ENCODE assay signal across 24 mouse cellular contexts in genomic region chr6:37795001-37795400, GRCm38 (mm10).
DNase-seq lines count a peak whose midpoint lies in the region; ATAC-seq and TF ChIP-seq lines count a peak whose summit lies in the region.
"Had no signal": no experiment of that assay in that cellular context is flagged by ENCODE, and none has a peak within 500 bp of the region (broad histone marks: within the 10 kb centered on the region; RNA-seq: fewer than 3 reads in every experiment).

No protein-coding gene starts in this region.

- no peak for TF ChIP-seq POLR2A in kidney, adult 2 months (IDR thresholded peaks at IDR 0.05; ENCODE audit: low read depth, low read length)
- TF ChIP-seq POLR2A in brain, embryonic 14.5 days (IDR thresholded peaks at IDR 0.05; ENCODE audit: borderline replicate concordance, extremely low read depth, insufficient read depth, insufficient read length, poor library complexity, severe bottlenecking), result no peak

- H3K27ac ChIP-seq in forebrain, embryonic 14.5 days (ENCODE audit: low read depth, low read length), result no peak overlapping the region
- H3K27ac ChIP-seq in forebrain, embryonic 11.5 days (ENCODE audit: low read depth, low read length), result no peak overlapping the region
- peak overlapping the region; percentile 63; the same call in 1 of the 2 replicates for H3K27ac ChIP-seq in kidney, embryonic 16.5 days (ENCODE audit: low read length)
- H3K27ac ChIP-seq in kidney, adult 2 months (ENCODE audit: insufficient read depth, low read depth, low read length), result no peak overlapping the region
- H3K27ac ChIP-seq: embryonic facial prominence, embryonic 15.5 days; forebrain, embryonic 10.5 days; heart, adult 2 months; heart, embryonic 15.5 days; hindbrain, embryonic 15.5 days had no signal

- no peak overlapping the region for H3K4me3 ChIP-seq in forebrain, embryonic 14.5 days (ENCODE audit: low read depth, low read length)
- H3K4me3 ChIP-seq in forebrain, embryonic 11.5 days (ENCODE audit: low read depth, low read length), result no peak overlapping the region
- no peak overlapping the region for H3K4me3 ChIP-seq in kidney, embryonic 16.5 days (ENCODE audit: low read length)
- no peak overlapping the region for H3K4me3 ChIP-seq in kidney, adult 2 months (ENCODE audit: insufficient read depth, low read depth, low read length)
- H3K4me3 ChIP-seq: embryonic facial prominence, embryonic 15.5 days; erythroblast, embryonic 14.5 days; forebrain, embryonic 10.5 days; heart, adult 2 months; heart, embryonic 15.5 days; hindbrain, embryonic 15.5 days had no signal

- TF ChIP-seq CTCF in kidney, adult 2 months (conservative IDR thresholded peaks at IDR 0.05; ENCODE audit: insufficient read depth, insufficient read length, low read depth, low read length), result no peak
- no peak for TF ChIP-seq CTCF in brain, embryonic 14.5 days (IDR thresholded peaks at IDR 0.05; ENCODE audit: borderline replicate concordance, extremely low read depth, insufficient read depth, insufficient read length)

- H3K4me2 ChIP-seq in forebrain, embryonic 14.5 days (ENCODE audit: low read length), result no peak overlapping the region
- no peak overlapping the region for H3K4me2 ChIP-seq in forebrain, embryonic 11.5 days (ENCODE audit: low read depth, low read length, severe bottlenecking)
- no peak overlapping the region for H3K4me2 ChIP-seq in kidney, embryonic 16.5 days (replicated peaks; ENCODE audit: low read depth, low read length)
- H3K4me2 ChIP-seq: embryonic facial prominence, embryonic 15.5 days; heart, embryonic 11.5 days; heart, embryonic 15.5 days; hindbrain, embryonic 15.5 days had no signal

- H3K27me3 ChIP-seq in forebrain, embryonic 14.5 days (replicated peaks; ENCODE audit: control insufficient read depth, insufficient read depth, low read length), result no peaks in the 10 kb centered on the region
- no peaks in the 10 kb centered on the region for H3K27me3 ChIP-seq in forebrain, embryonic 11.5 days (ENCODE audit: control insufficient read depth, insufficient read depth, low read length)
- H3K27me3 ChIP-seq in kidney, embryonic 16.5 days (ENCODE audit: insufficient read depth, low read length), result no peaks in the 10 kb centered on the region
- H3K27me3 ChIP-seq in kidney, adult 2 months (replicated peaks; ENCODE audit: control insufficient read depth, insufficient read depth, low read length), result no peaks in the 10 kb centered on the region
- H3K27me3 ChIP-seq: embryonic facial prominence, embryonic 15.5 days; heart, embryonic 15.5 days; hindbrain, embryonic 15.5 days had no signal

- H3K36me3 ChIP-seq in forebrain, embryonic 14.5 days (ENCODE audit: control insufficient read depth, insufficient read depth, low read length), result no peaks in the 10 kb centered on the region
- H3K36me3 ChIP-seq in forebrain, embryonic 11.5 days (ENCODE audit: control insufficient read depth, insufficient read depth, low read length), result no peaks in the 10 kb centered on the region
- no peaks in the 10 kb centered on the region for H3K36me3 ChIP-seq in kidney, embryonic 16.5 days (ENCODE audit: insufficient read depth, low read length)
- H3K36me3 ChIP-seq in kidney, adult 2 months (ENCODE audit: control insufficient read depth, insufficient read depth, low read length), result no peaks in the 10 kb centered on the region
- H3K36me3 ChIP-seq: embryonic facial prominence, embryonic 15.5 days; forebrain, embryonic 10.5 days; G1E; heart, embryonic 15.5 days; hindbrain, embryonic 15.5 days had no signal

- no peak for ATAC-seq in forebrain, embryonic 14.5 days
- no peak for ATAC-seq in forebrain, embryonic 11.5 days (replicated peaks; ENCODE audit: low FRiP score)
- no peak for ATAC-seq in kidney, embryonic 16.5 days (ENCODE audit: low FRiP score, low TSS enrichment)
- ATAC-seq in megakaryocyte progenitor cell, adult 5-6 weeks (replicated peaks; ENCODE audit: poor library complexity), result no peak
- no peak for ATAC-seq in megakaryocyte, adult 5-6 weeks (ENCODE audit: poor library complexity, severe bottlenecking)
- ATAC-seq: activated CD4-positive, CD25-positive, alpha-beta regulatory T cell, adult 4 months; CD4-positive, CD25-positive, alpha-beta regulatory T cell, adult 4 months; forebrain, embryonic 16.5 days had no signal

- no peaks in the 10 kb centered on the region for H3K9me3 ChIP-seq in forebrain, embryonic 14.5 days (replicated peaks; ENCODE audit: control insufficient read depth, low read length)
- no peaks in the 10 kb centered on the region; the same call in 1 of the 2 replicates for H3K9me3 ChIP-seq in forebrain, embryonic 11.5 days (ENCODE audit: control insufficient read depth, low read length)
- peaks cover 20% of the 10 kb centered on the region for H3K9me3 ChIP-seq in kidney, embryonic 16.5 days (ENCODE audit: low read length)
- H3K9me3 ChIP-seq: heart, embryonic 15.5 days; hindbrain, embryonic 15.5 days had no signal

- H3K4me1 ChIP-seq in forebrain, embryonic 14.5 days (ENCODE audit: control insufficient read depth, insufficient read depth, low read length), result no peaks in the 10 kb centered on the region
- H3K4me1 ChIP-seq in forebrain, embryonic 11.5 days (replicated peaks; ENCODE audit: control insufficient read depth, insufficient read depth, low read length), result no peaks in the 10 kb centered on the region
- 0 out of 2 replicates have a peak, but pooled peaks cover 3% of the 10 kb centered on the region for H3K4me1 ChIP-seq in kidney, embryonic 16.5 days (ENCODE audit: insufficient read depth, low read length)
- peaks cover 3% of the 10 kb centered on the region; the same call in 1 of the 2 replicates for H3K4me1 ChIP-seq in kidney, adult 2 months (ENCODE audit: control insufficient read depth, insufficient read depth, low read length)
- H3K4me1 ChIP-seq: embryonic facial prominence, embryonic 15.5 days; heart, embryonic 15.5 days; hindbrain, embryonic 15.5 days had no signal

- peak; percentile 2 for DNase-seq in forebrain, embryonic 14.5 days (ENCODE audit: low spot score)
- DNase-seq in forebrain, embryonic 11.5 days (ENCODE audit: low spot score), result no peak
- DNase-seq in kidney, adult 2 months, result no peak
- DNase-seq in brain, embryonic 14.5 days (ENCODE audit: low read depth), result peak; percentile 8
- peak; percentile 1 for DNase-seq in embryo, embryonic 9.5 days (ENCODE audit: extremely low spot score)
- DNase-seq: B cell, adult 2 months; cerebellum, adult 2 months; cerebellum, postnatal 10 days; gastrocnemius, postnatal 10 days; heart, adult 2 months; heart, postnatal 14 days had no signal

- no peak overlapping the region for H3K9ac ChIP-seq in forebrain, embryonic 14.5 days (ENCODE audit: low read length)
- no peak overlapping the region for H3K9ac ChIP-seq in forebrain, embryonic 11.5 days (ENCODE audit: low read length)
- no peak overlapping the region for H3K9ac ChIP-seq in kidney, embryonic 16.5 days (replicated peaks; ENCODE audit: low read length)
- H3K9ac ChIP-seq: embryonic facial prominence, embryonic 15.5 days; heart, embryonic 15.5 days; hindbrain, embryonic 15.5 days had no signal

Comparison
In these comparisons a context has a peak if more than half of its experiments do, and no peak if none do; other contexts are left out.
1. DNase-seq: peak in forebrain, embryonic 14.5 days (single experiment), brain, embryonic 14.5 days (single experiment) and embryo, embryonic 9.5 days (single experiment); none in forebrain, embryonic 11.5 days (single experiment) and kidney, adult 2 months (single experiment).